ENCODE assay signal across 9 mouse cellular contexts in genomic region chr1:74950576-74951490, GRCm38 (mm10). TPM values are rescaled to one million over a fixed set of nuclear protein-coding genes. Genes with fewer than 3 reads are reported as not detected.
A peak's percentile ranks its signal among the peaks of the same experiment; 100 is the strongest.
DNase-seq lines count a peak whose midpoint lies in the region; ATAC-seq lines count a peak whose summit lies in the region.
"Had no signal": no experiment of that assay in that cellular context is flagged by ENCODE, and none has a peak within 500 bp of the region (broad histone marks: within the 10 kb centered on the region; RNA-seq: fewer than 3 reads in every experiment).

No protein-coding gene starts in this region.

- ATAC-seq in heart, embryonic 12.5 days (ENCODE audit: insufficient number of reproducible peaks, low FRiP score): no peak
- no peak for ATAC-seq in embryonic facial prominence, embryonic 12.5 days (ENCODE audit: insufficient number of reproducible peaks, insufficient read depth, low FRiP score, low TSS enrichment)
- no peak for ATAC-seq in midbrain, embryonic 14.5 days (ENCODE audit: low FRiP score, low TSS enrichment)

- H3K4me3 ChIP-seq in heart, embryonic 12.5 days: peak overlapping the region; percentile 44
- peak overlapping the region; percentile 37 for H3K4me3 ChIP-seq in embryonic facial prominence, embryonic 12.5 days
- H3K4me3 ChIP-seq in midbrain, embryonic 14.5 days (replicated peaks; ENCODE audit: low read depth, low read length): peak overlapping the region; percentile 31

- peaks cover 39% of the 10 kb centered on the region for H3K4me1 ChIP-seq in heart, embryonic 12.5 days (replicated peaks)
- H3K4me1 ChIP-seq in embryonic facial prominence, embryonic 12.5 days: peaks cover 19% of the 10 kb centered on the region
- H3K4me1 ChIP-seq in midbrain, embryonic 14.5 days (ENCODE audit: control insufficient read depth, insufficient read depth, low read length): peaks cover 15% of the 10 kb centered on the region; the same call in 1 of the 2 replicates

- peak overlapping the region; percentile 72 for H3K4me2 ChIP-seq in heart, embryonic 12.5 days
- peak overlapping the region; percentile 63 for H3K4me2 ChIP-seq in embryonic facial prominence, embryonic 12.5 days (replicated peaks)
- peak overlapping the region; percentile 54 for H3K4me2 ChIP-seq in midbrain, embryonic 14.5 days (ENCODE audit: low read length)

- no peaks in the 10 kb centered on the region for H3K36me3 ChIP-seq in heart, embryonic 12.5 days
- H3K36me3 ChIP-seq in embryonic facial prominence, embryonic 12.5 days: no peaks in the 10 kb centered on the region
- H3K36me3 ChIP-seq in midbrain, embryonic 14.5 days (ENCODE audit: control insufficient read depth, insufficient read depth, low read length): no peaks in the 10 kb centered on the region

- no peak for DNase-seq in heart, postnatal 4 days
- DNase-seq in kidney, adult 8-10 months: peak; percentile 38 to 58
- peak; percentile 44 for DNase-seq in midbrain, embryonic 14.5 days
- no peak for DNase-seq in layer of hippocampus, adult 18-20 months (ENCODE audit: low spot score in 2 of 2)
- DNase-seq in layer of hippocampus, postnatal 14 days (ENCODE audit: low spot score in 2 of 2): no peak
- no peak for DNase-seq in c-Kit-positive CD71-positive TER-119-positive erythroid progenitor cells, embryonic 14.5 days (ENCODE audit: low spot score)

- H3K27ac ChIP-seq in heart, embryonic 12.5 days (ENCODE audit: poor library complexity, severe bottlenecking): no peak overlapping the region
- no peak overlapping the region for H3K27ac ChIP-seq in embryonic facial prominence, embryonic 12.5 days
- H3K27ac ChIP-seq in midbrain, embryonic 14.5 days (replicated peaks; ENCODE audit: low read depth, low read length): no peak overlapping the region

- 0 out of 2 replicates have a peak overlapping the region, but pooled peaks have one; percentile 1 for H3K9ac ChIP-seq in heart, embryonic 12.5 days
- peak overlapping the region; percentile 27; the same call in 1 of the 2 replicates for H3K9ac ChIP-seq in embryonic facial prominence, embryonic 12.5 days
- peak overlapping the region; percentile 31; the same call in 1 of the 2 replicates for H3K9ac ChIP-seq in midbrain, embryonic 14.5 days (replicated peaks; ENCODE audit: low read length)

- 1% methylated on average over 81 of the region's 84 CpGs for WGBS in heart, embryonic 12.5 days
- 1% methylated on average over 84 of the region's 84 CpGs for WGBS in embryonic facial prominence, embryonic 12.5 days
- WGBS in midbrain, embryonic 14.5 days: under 1% methylated on average over 84 of the region's 84 CpGs

- H3K27me3 ChIP-seq in heart, embryonic 12.5 days (replicated peaks): peaks cover 97% of the 10 kb centered on the region
- peaks cover 97% of the 10 kb centered on the region for H3K27me3 ChIP-seq in embryonic facial prominence, embryonic 12.5 days
- H3K27me3 ChIP-seq in midbrain, embryonic 14.5 days (ENCODE audit: control insufficient read depth, insufficient read depth, low read length): peaks cover 89% of the 10 kb centered on the region

- H3K9me3 ChIP-seq in heart, embryonic 12.5 days (replicated peaks): no peaks in the 10 kb centered on the region
- H3K9me3 ChIP-seq in embryonic facial prominence, embryonic 12.5 days: no peaks in the 10 kb centered on the region
- no peaks in the 10 kb centered on the region for H3K9me3 ChIP-seq in midbrain, embryonic 14.5 days (ENCODE audit: control insufficient read depth, low read length)

RNA-seq across cellular contexts. Expression of gene Ihh, which starts 0.6 kb away (rescaled TPM):
- 0.06 and 0.14 TPM in 2 replicates for polyA plus RNA-seq in heart, embryonic 12.5 days (2016; fragmentation: Nextera tagmentation; extraction: Ambion mirVana)
- total RNA-seq in heart, postnatal 4 days (2021): under 1 TPM; 0.18 to 0.26 TPM
- 0.18 and 0.60 TPM in 2 replicates for polyA plus RNA-seq in embryonic facial prominence, embryonic 12.5 days (2016; fragmentation: Nextera tagmentation; extraction: Ambion mirVana)
- polyA plus RNA-seq in midbrain, embryonic 14.5 days (2014; fragmentation: Nextera tagmentation; extraction: Ambion mirVana): 0.16 TPM in 1 of 2 replicates, not detected in the other
- under 1 TPM; 0.20 to 0.32 TPM for total RNA-seq in layer of hippocampus, adult 18-20 months (2021)
- under 1 TPM; 0.35 to 0.60 TPM for total RNA-seq in layer of hippocampus, postnatal 14 days (2021)

RNA-seq across cellular contexts. Expression of gene Cfap65, which starts 15.4 kb away (rescaled TPM):
- polyA plus RNA-seq in heart, embryonic 12.5 days (2016; fragmentation: Nextera tagmentation; extraction: Ambion mirVana): not detected in 2 replicates
- total RNA-seq in heart, postnatal 4 days (2021): not detected
- 0.04 and 0.06 TPM in 2 replicates for polyA plus RNA-seq in embryonic facial prominence, embryonic 12.5 days (2016; fragmentation: Nextera tagmentation; extraction: Ambion mirVana)
- 0.13 and 0.34 TPM in 2 replicates for polyA plus RNA-seq in midbrain, embryonic 14.5 days (2014; fragmentation: Nextera tagmentation; extraction: Ambion mirVana)
- total RNA-seq in layer of hippocampus, adult 18-20 months (2021): 1 to 10 TPM; 1.8 to 3.1 TPM
- total RNA-seq in layer of hippocampus, postnatal 14 days (2021): 1 to 10 TPM; 1.6 to 3.8 TPM
- total RNA-seq: MEL had no signal

RNA-seq across cellular contexts. Expression of gene Cryba2, which starts 57.9 kb away (rescaled TPM):
- polyA plus RNA-seq in heart, embryonic 12.5 days (2016; fragmentation: Nextera tagmentation; extraction: Ambion mirVana): not detected in 2 replicates
- total RNA-seq in heart, postnatal 4 days (2021): not detected
- polyA plus RNA-seq in embryonic facial prominence, embryonic 12.5 days (2016; fragmentation: Nextera tagmentation; extraction: Ambion mirVana): 8.4 and 16.1 TPM in 2 replicates
- 0.77 TPM in 1 of 2 replicates, not detected in the other for polyA plus RNA-seq in midbrain, embryonic 14.5 days (2014; fragmentation: Nextera tagmentation; extraction: Ambion mirVana)
- total RNA-seq in layer of hippocampus, adult 18-20 months (2021): under 1 TPM in 1 of 2 experiments, not detected in 1; 0.48 TPM
- under 1 TPM in 1 of 2 experiments, not detected in 1; 0.91 TPM for total RNA-seq in layer of hippocampus, postnatal 14 days (2021)
- total RNA-seq: MEL had no signal

Comparison
In these comparisons a context has a peak if more than half of its experiments do, and no peak if none do; other contexts are left out.
1. DNase-seq: peak in kidney, adult 8-10 months (2 of 2) and midbrain, embryonic 14.5 days (single experiment); none in heart, postnatal 4 days (single experiment), layer of hippocampus, adult 18-20 months (0 of 2), layer of hippocampus, postnatal 14 days (0 of 2) and c-Kit-positive CD71-positive TER-119-positive erythroid progenitor cells, embryonic 14.5 days (single experiment).
2. Peak in every context shown above with its lines, with median percentiles within 50 percentile points of each other: H3K4me2 ChIP-seq, H3K4me3 ChIP-seq and H3K9ac ChIP-seq.